Mouse (Mus musculus) stomach, postnatal 0 days (tissue): ENCODE data around the gene Lgals8. TPM values are rescaled to one million over a fixed set of nuclear protein-coding genes. Genes with fewer than 3 reads are reported as not detected.

Source experiments
- ATAC-seq: fragments of 200-750 bp; cut with Nextera tagmentation; 2 replicates; pipeline ENCODE4 v1.8.0; 2017; ENCODE audit not compliant: low FRiP score, low TSS enrichment
- DNase-seq: peaks from one replicate; pipeline ENCODE4 v3.0.0-alpha.2; 2016; ENCODE audit warnings: low spot score
- H3K27ac ChIP-seq: fragments of 300-500 bp; sonication (generic); replicated peaks from 2 replicates; pipeline ENCODE4 v1.5.1; 2014; ENCODE audit warnings: mild to moderate bottlenecking, control low read depth
- H3K27me3 ChIP-seq: fragments of 300-500 bp; sonication (generic); 2 replicates; pipeline ENCODE4 v1.6.1; 2014; ENCODE audit warnings: low read length; ENCODE audit not compliant: control insufficient read depth, insufficient read depth
- H3K36me3 ChIP-seq: fragments of 300-500 bp; sonication (generic); 2 replicates; pipeline ENCODE4 v1.6.1; 2014; ENCODE audit warnings: low read length, mixed read lengths; ENCODE audit not compliant: control insufficient read depth, insufficient read depth
- H3K4me1 ChIP-seq: fragments of 300-500 bp; sonication (generic); replicated peaks from 2 replicates; pipeline ENCODE4 v1.6.1; 2014; ENCODE audit warnings: antibody characterized with exemption; ENCODE audit not compliant: control insufficient read depth, insufficient read depth
- H3K4me2 ChIP-seq: fragments of 300-500 bp; sonication (generic); replicated peaks from 2 replicates; pipeline ENCODE4 v1.6.1; 2014; ENCODE audit warnings: low read depth, mild to moderate bottlenecking, control low read depth, moderate library complexity
- H3K4me3 ChIP-seq: fragments of 300-500 bp; sonication (generic); 2 replicates; pipeline ENCODE4 v1.5.1; 2014; ENCODE audit warnings: low read depth, low read length, control low read depth
- H3K9ac ChIP-seq: fragments of 300-500 bp; sonication (generic); 2 replicates; pipeline ENCODE4 v1.6.1; 2014; ENCODE audit warnings: mild to moderate bottlenecking, low read length, control low read depth, mixed read lengths
- H3K9me3 ChIP-seq: fragments of 300-500 bp; sonication (generic); 2 replicates; pipeline ENCODE4 v1.6.1; 2016; ENCODE audit warnings: low read length; ENCODE audit not compliant: control insufficient read depth
- CTCF ChIP-seq: IDR thresholded peaks from 2 replicates; pipeline ENCODE4 v1.5.1; 2016; ENCODE audit warnings: antibody characterized with exemption, low read depth, mild to moderate bottlenecking, moderate library complexity
- EP300 ChIP-seq: optimal IDR thresholded peaks from 2 replicates; pipeline ENCODE3; 2016; ENCODE audit warnings: antibody characterized with exemption
- WGBS: fragments of 180-500 bp; shearing (Covaris S2); extraction: QIAGEN DNeasy Blood & Tissue Kit; methylation state at CpG from one replicate; pipeline ENCODE4 v1.1.7; 2014; 5-methylcytosine and 5-hydroxymethylcytosine counted together
- polyA plus RNA-seq: library from polyadenylated mRNA; unstranded; fragments of >200 nt; fragmentation: Nextera tagmentation; extraction: Ambion mirVana; gene quantifications from 2 replicates; pipeline ENCODE4 v1.2.1, GENCODE M21; 2015

The Lgals8 gene
- polyA plus RNA-seq, 1 experiment from 2014 or later: 24.0 TPM

- Histone ChIP-seq H3K27ac (no peak overlapping the region), H3K9ac (no peak overlapping the region), H3K27me3 (no peaks in the 10 kb centered on the region), H3K4me2 (no peak overlapping the region), H3K4me3 (no peak overlapping the region), H3K36me3 (peaks cover 25% of the 10 kb centered on the region), H3K4me1 (no peaks in the 10 kb centered on the region), H3K9me3 (no peaks in the 10 kb centered on the region)
- 74% methylated on average over 5 of the region's 5 CpGs for WGBS
- ATAC-seq (no peak), DNase-seq (no peak)
- TF ChIP-seq EP300 (no peak), CTCF (no peak)
Measured at GRCm38 (mm10) chr13:12433843-12434242, 30.9 kb downstream of the Lgals8 start.

DNA sequence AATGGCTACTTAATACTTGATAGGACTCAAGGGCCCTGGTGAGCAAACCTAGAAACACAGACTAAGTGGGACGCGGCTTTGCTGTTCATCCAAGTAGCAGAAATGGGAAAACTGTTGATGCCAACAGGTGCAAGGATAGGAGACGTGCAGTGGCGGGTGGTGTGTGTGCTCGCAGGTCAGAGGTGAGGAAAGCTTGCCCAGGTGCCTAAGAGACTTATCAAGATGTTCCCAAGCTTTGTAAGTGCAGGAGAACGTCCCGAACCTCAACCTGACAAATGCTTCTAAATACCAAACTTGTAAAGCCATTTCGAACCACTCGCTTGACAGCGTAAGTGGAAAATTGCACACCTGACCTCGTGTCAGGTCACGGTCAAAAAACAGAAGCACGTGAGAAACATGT is 36.2 kb downstream of the Lgals8 start:
- Histone ChIP-seq H3K4me1 (no peaks in the 10 kb centered on the region), H3K4me3 (no peak overlapping the region), H3K36me3 (peaks cover 29% of the 10 kb centered on the region), H3K9me3 (no peaks in the 10 kb centered on the region), H3K27me3 (no peaks in the 10 kb centered on the region), H3K9ac (no peak overlapping the region), H3K4me2 (no peak overlapping the region), H3K27ac (no peak overlapping the region)
- WGBS: 92% methylated on average over 13 of the region's 13 CpGs
- no peak for ATAC-seq
- no peak for TF ChIP-seq CTCF
- TF ChIP-seq EP300: no peak
- no peak for DNase-seq

DNA sequence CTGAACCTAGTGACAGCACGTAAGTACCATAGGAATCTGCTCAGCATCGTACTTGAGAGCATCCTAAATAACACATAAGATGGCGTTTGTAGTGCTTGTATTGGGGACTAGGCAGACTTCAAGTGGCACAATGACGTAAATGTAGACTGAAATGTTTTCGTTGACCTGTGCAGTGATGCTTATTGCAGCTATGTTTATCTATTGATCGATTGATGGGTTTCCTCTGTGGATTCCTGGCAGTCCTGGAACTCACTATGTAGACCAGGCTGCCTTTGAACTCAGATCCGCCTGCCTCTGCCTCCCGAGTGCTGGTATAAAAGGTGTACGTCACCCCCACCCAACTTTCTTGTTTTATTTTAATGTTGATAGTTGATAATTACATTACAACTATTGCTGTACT is 44.1 kb downstream of the Lgals8 start:
- no peak for ATAC-seq
- Histone ChIP-seq H3K27me3 (no peaks in the 10 kb centered on the region), H3K9ac (no peak overlapping the region), H3K4me1 (no peaks in the 10 kb centered on the region), H3K36me3 (peaks cover 36% of the 10 kb centered on the region), H3K27ac (no peak overlapping the region), H3K4me3 (no peak overlapping the region), H3K4me2 (no peak overlapping the region), H3K9me3 (no peaks in the 10 kb centered on the region)
- WGBS: 88% methylated on average over 9 of the region's 9 CpGs
- TF ChIP-seq CTCF (no peak), EP300 (no peak)
- DNase-seq: no peak

GRCm38 (mm10) chr13:12412016-12412415 is 52.7 kb downstream of the Lgals8 start:
- no peak for DNase-seq
- H3K4me2 ChIP-seq: no peak overlapping the region
- no peak overlapping the region for H3K4me3 ChIP-seq
- WGBS: 84% methylated on average over 8 of the region's 8 CpGs
- no peak overlapping the region for H3K27ac ChIP-seq
- no peak for TF ChIP-seq CTCF
- no peak for TF ChIP-seq EP300
- H3K9ac ChIP-seq: no peak overlapping the region
- H3K4me1 ChIP-seq: no peaks in the 10 kb centered on the region
- no peak for ATAC-seq
- H3K36me3 ChIP-seq: peaks cover 22% of the 10 kb centered on the region
- H3K27me3 ChIP-seq: no peaks in the 10 kb centered on the region
- H3K9me3 ChIP-seq: no peaks in the 10 kb centered on the region

- WGBS: 90% methylated on average over 9 of the region's 9 CpGs
- TF ChIP-seq EP300: no peak
- TF ChIP-seq CTCF: no peak
- no peak for DNase-seq
Measured at GRCm38 (mm10) chr13:12408343-12409066, 56.2 kb downstream of the Lgals8 start.

GRCm38 (mm10) chr13:12395571-12395970 is 69.2 kb downstream of the Lgals8 start:
- peak; percentile 40 for DNase-seq
- TF ChIP-seq EP300: no peak
- no peak for TF ChIP-seq CTCF

More at GRCm38 (mm10) chr13:12408343-12409066, 56.2 kb downstream of the Lgals8 start:
- Histone ChIP-seq H3K4me2 (no peak overlapping the region), H3K27ac (no peak overlapping the region), H3K4me1 (no peaks in the 10 kb centered on the region), H3K27me3 (no peaks in the 10 kb centered on the region), H3K9me3 (no peaks in the 10 kb centered on the region), H3K9ac (no peak overlapping the region), H3K4me3 (no peak overlapping the region), H3K36me3 (peaks cover 15% of the 10 kb centered on the region)
- no peak for ATAC-seq

More at GRCm38 (mm10) chr13:12395571-12395970, 69.2 kb downstream of the Lgals8 start:
- H3K36me3 ChIP-seq: peaks cover 8% of the 10 kb centered on the region
- under 1% methylated on average over 23 of the region's 23 CpGs for WGBS
- H3K4me2 ChIP-seq: peak overlapping the region; percentile 91
- peaks cover 6% of the 10 kb centered on the region; the same call in 1 of the 2 replicates for H3K4me1 ChIP-seq
- peak; percentile 25 for ATAC-seq
- H3K9me3 ChIP-seq: no peaks in the 10 kb centered on the region
- peak overlapping the region; percentile 76 for H3K9ac ChIP-seq
- 0 out of 2 replicates have a peak overlapping the region, but pooled peaks have one; percentile 8 for H3K27ac ChIP-seq
- peak overlapping the region; percentile 83 for H3K4me3 ChIP-seq
- no peaks in the 10 kb centered on the region for H3K27me3 ChIP-seq
